Mouse (Mus musculus) liver, embryonic 14.5 days (tissue): ENCODE results near the gene Pole2. TPM values are rescaled to one million over a fixed set of nuclear protein-coding genes. Genes with fewer than 3 reads are reported as not detected.
"Not testable (repeated sequence)": the region's sequence is repeated elsewhere in the genome, so short reads cannot be mapped to it uniquely, and the experiment has no call there.

Experiments used
- ATAC-seq: fragments of 200-750 bp; cut with Nextera tagmentation; 2 replicates; pipeline ENCODE4 v1.8.0; 2017; ENCODE audit warnings: moderate number of reproducible peaks, mild to moderate bottlenecking, moderate library complexity; ENCODE audit not compliant: insufficient read depth
- DNase-seq, 3 experiments: peaks; one replicate each; pipeline ENCODE4 v3.0.0-alpha.2; 2012 to 2013; ENCODE audit warnings: low read depth in 3 of 3, low spot score in 3 of 3
- H3K27ac ChIP-seq: fragments of 300-500 bp; sonication (generic); 2 replicates; pipeline ENCODE4 v1.5.1; 2014; ENCODE audit warnings: moderate library complexity, mild to moderate bottlenecking, control low read depth, inconsistent platforms
- H3K27me3 ChIP-seq: fragments of 300-500 bp; sonication (generic); 2 replicates; pipeline ENCODE4 v1.6.1; 2014; ENCODE audit warnings: mild to moderate bottlenecking, low read length, moderate library complexity; ENCODE audit not compliant: control insufficient read depth, insufficient read depth
- H3K36me3 ChIP-seq: fragments of 300-500 bp; sonication (generic); replicated peaks from 2 replicates; pipeline ENCODE4 v1.6.1; 2014; ENCODE audit warnings: low read depth; ENCODE audit not compliant: control insufficient read depth, insufficient read depth
- H3K4me1 ChIP-seq, 2 experiments: fragments of 200-500 bp in 1 of 2; fragments of 300-500 bp in 1 of 2; sonication (generic) in 1 of 2; replicated peaks; 2 replicates each; pipeline ENCODE4 v1.6.1; 2012 to 2014; ENCODE audit warnings: antibody characterized with exemption in 1 of 2, inconsistent platforms in 1 of 2, low read length in 1 of 2; ENCODE audit not compliant: control insufficient read depth in 2 of 2, insufficient read depth in 2 of 2
- H3K4me2 ChIP-seq: fragments of 300-500 bp; sonication (generic); 2 replicates; pipeline ENCODE4 v1.6.1; 2014; ENCODE audit warnings: low read depth, mild to moderate bottlenecking, control low read depth, moderate library complexity
- H3K4me3 ChIP-seq, 2 experiments: fragments of 200-500 bp in 1 of 2; fragments of 300-500 bp in 1 of 2; sonication (generic) in 1 of 2; 2 replicates each; pipeline ENCODE4 v1.5.1; 2012 to 2014; ENCODE audit warnings: low read depth in 2 of 2, low read length in 2 of 2, mild to moderate bottlenecking in 2 of 2, control low read depth in 1 of 2, inconsistent platforms in 1 of 2, moderate library complexity in 1 of 2; ENCODE audit not compliant: insufficient read depth in 1 of 2
- H3K9ac ChIP-seq: fragments of 300-500 bp; sonication (generic); replicated peaks from 2 replicates; pipeline ENCODE4 v1.6.1; 2014; ENCODE audit warnings: mild to moderate bottlenecking, control low read depth, moderate library complexity
- H3K9me3 ChIP-seq: fragments of 300-500 bp; sonication (generic); 2 replicates; pipeline ENCODE4 v1.6.1; 2016; ENCODE audit warnings: low read length, mixed read lengths; ENCODE audit not compliant: control insufficient read depth
- CTCF ChIP-seq: IDR thresholded peaks from 2 replicates; pipeline ENCODE4 v1.5.1; 2016; ENCODE audit warnings: antibody characterized with exemption, low read depth, control low read depth
- EP300 ChIP-seq: IDR thresholded peaks from 2 replicates; pipeline ENCODE4 v1.6.1; 2016; ENCODE audit warnings: antibody characterized with exemption, low read depth
- WGBS: fragments of 180-500 bp; shearing (Covaris S2); extraction: QIAGEN DNeasy Blood & Tissue Kit; methylation state at CpG from one replicate; pipeline ENCODE4 v1.1.7; 2014; ENCODE audit not compliant: insufficient replicate concordance; 5-methylcytosine and 5-hydroxymethylcytosine counted together
- polyA plus RNA-seq, 2 experiments: library from polyadenylated mRNA; depleted of rRNA in 1 of 2; stranded (reverse) in 1 of 2; unstranded in 1 of 2; fragments of >200 nt; fragmentation: Nextera tagmentation in 1 of 2; extraction: Ambion mirVana in 1 of 2; gene quantifications; 2 replicates each; pipeline versions ENCODE4 v1.2.1 to v1.2.3; 2012 to 2014

The Pole2 gene
- polyA plus RNA-seq, 2 experiments = 25.6 to 25.8 TPM

DNA sequence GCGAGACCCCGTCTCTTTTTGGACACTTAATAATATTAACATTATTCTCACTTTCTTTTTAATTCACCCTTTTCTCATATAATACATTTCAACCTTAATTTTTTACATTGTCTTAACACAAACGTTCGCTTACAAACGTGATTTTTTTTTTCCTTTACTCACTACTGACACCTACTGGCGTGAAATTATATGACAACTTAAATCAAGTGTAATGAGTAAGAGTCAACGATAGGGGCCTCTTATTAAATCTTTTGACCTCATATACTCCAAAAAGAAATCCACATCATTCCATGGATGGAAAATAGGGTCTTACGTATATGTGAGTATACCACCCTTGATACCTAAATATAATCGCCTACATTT is 68.4 kb downstream of the Pole2 start:
- Histone ChIP-seq H3K4me3 (peak overlapping the region in 1 of 2 experiments; percentile 36; a peak in 2 of 4 replicates), H3K27ac (peak overlapping the region; percentile 41; the same call in 1 of the 2 replicates), H3K4me2 (peak overlapping the region; percentile 63), H3K4me1 (peaks cover 13 to 15% of the 10 kb centered on the region in 2 experiments), H3K9ac (no peak overlapping the region), H3K36me3 (peaks cover 11% of the 10 kb centered on the region), H3K9me3 (no peaks in the 10 kb centered on the region), H3K27me3 (no peaks in the 10 kb centered on the region)
- TF ChIP-seq CTCF = peak; percentile 77
- TF ChIP-seq EP300 = 0 out of 2 replicates have a peak, but pooled peaks have one; percentile 7
- 2% methylated on average over 9 of the region's 9 CpGs for WGBS
- ATAC-seq (peak; percentile 0; the same call in 1 of the 2 replicates), DNase-seq (peak; percentile 69 to 86 (median 70))

DNA sequence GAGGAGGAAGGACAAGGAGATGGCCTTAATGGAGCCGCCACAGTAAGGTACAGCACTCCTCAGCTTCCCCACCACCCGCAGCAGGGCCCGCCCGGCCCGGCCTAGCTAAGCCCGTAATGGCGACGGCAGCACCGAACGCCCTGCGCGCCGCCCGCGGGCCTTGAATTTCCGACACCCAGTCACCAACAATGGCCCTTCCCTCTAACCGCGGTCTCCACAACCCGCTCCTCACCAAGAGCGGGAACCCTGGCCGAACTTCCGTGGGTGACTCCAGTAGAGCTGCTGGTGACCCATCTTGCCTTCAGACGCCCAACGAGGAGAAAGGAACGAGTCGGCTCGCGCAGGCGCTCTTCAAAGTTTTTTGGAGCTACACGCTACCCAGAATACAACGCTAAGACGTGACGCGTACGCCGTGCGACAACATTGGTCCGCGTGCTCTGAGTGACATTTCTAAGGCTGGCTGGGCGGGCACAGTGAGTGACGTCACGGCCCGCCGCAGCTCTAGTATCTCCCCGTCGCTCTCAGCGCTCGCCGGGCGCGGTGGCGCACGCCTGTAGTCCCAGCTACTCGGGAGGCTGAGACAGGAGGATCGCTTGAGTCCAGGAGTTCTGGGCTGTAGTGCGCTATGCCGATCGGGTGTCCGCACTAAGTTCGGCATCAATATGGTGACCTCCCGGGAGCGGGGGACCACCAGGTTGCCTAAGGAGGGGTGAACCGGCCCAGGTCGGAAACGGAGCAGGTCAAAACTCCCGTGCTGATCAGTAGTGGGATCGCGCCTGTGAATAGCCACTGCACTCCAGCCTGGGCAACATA is 69.0 kb downstream of the Pole2 start, which contains the start of gene Rps29:
Rps29 (minus strand) TSS at position 422 of the 813 bp plus-strand sequence.
- Histone ChIP-seq H3K4me1 (peaks cover 12 to 15% of the 10 kb centered on the region in 2 experiments), H3K9ac (peak within 1 kb of the TSS; percentile 91), H3K4me3 (peak within 1 kb of the TSS; percentile 65 to 85), H3K36me3 (peaks cover 11% of the 10 kb centered on the region), H3K27ac (peak within 1 kb of the TSS; percentile 83), H3K4me2 (peak within 1 kb of the TSS; percentile 93)
- not testable (repeated sequence) for H3K9me3 ChIP-seq, H3K27me3 ChIP-seq
- WGBS = under 1% methylated on average over 58 of the region's 68 CpGs
- 0 out of 2 replicates have a peak, but pooled peaks have one; percentile 11 for TF ChIP-seq EP300
- peak; percentile 95 for ATAC-seq
- DNase-seq = peak; percentile 99

DNA sequence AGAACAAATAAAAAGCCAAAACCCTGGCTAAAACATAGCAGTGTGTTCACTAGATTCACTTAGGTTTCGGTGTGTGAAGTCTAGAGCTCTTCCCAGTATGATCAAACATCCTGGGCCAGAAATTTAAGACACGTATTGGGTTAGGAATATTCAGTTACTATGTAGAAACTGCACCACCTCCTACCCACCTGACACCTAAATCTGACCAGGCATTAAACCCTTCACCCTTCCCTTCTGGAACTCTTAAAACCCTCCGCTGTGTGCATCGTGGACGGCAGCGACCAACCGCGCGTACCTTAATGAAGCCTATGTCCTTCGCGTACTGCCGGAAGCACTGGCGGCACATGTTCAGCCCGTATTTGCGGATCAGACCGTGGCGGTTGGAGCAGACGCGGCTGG is 69.6 kb downstream of the Pole2 start:
- TF ChIP-seq CTCF = no peak
- no peak for TF ChIP-seq EP300
- Histone ChIP-seq H3K27ac (peak overlapping the region; percentile 83), H3K4me2 (peak overlapping the region; percentile 93), H3K4me3 (peak overlapping the region; percentile 65 to 85), H3K9ac (peak overlapping the region; percentile 91), H3K4me1 (peaks cover 12 to 15% of the 10 kb centered on the region in 2 experiments), H3K9me3 (no peaks in the 10 kb centered on the region), H3K36me3 (peaks cover 11% of the 10 kb centered on the region), H3K27me3 (no peaks in the 10 kb centered on the region)
- DNase-seq (no peak), ATAC-seq (no peak)
- under 1% methylated on average over 19 of the region's 19 CpGs for WGBS

DNA sequence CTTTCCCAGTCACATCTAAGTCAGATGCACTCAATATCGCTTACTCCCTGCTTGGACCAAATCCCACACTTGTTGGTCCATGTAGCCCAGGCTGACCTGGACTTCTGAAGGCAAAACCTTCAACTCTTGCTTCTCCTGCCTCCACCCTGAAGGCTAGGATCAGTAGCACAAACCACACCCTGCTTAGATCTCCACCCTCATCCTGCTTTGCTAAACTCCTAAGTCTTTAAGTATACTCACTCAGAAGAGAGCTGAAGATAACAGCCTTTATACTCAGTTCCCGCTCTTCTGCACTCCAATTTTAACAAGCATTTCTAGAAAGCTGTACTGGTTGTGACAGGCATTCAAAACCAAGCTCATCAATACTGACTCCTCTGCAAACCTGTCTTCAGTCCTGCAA is 70.9 kb downstream of the Pole2 start:
- Histone ChIP-seq H3K27me3 (no peaks in the 10 kb centered on the region), H3K4me1 (peaks cover 12 to 15% of the 10 kb centered on the region in 2 experiments), H3K4me3 (peak overlapping the region; percentile 65 to 85), H3K9ac (peak overlapping the region; percentile 91), H3K9me3 (no peaks in the 10 kb centered on the region), H3K36me3 (peaks cover 11% of the 10 kb centered on the region), H3K4me2 (peak overlapping the region; percentile 93), H3K27ac (peak overlapping the region; percentile 83)
- WGBS = 58% methylated on average over 2 of the region's 2 CpGs
- DNase-seq (peak; percentile 34 to 56 (median 45)), ATAC-seq (no peak)
- TF ChIP-seq EP300 = no peak
- no peak for TF ChIP-seq CTCF

DNA sequence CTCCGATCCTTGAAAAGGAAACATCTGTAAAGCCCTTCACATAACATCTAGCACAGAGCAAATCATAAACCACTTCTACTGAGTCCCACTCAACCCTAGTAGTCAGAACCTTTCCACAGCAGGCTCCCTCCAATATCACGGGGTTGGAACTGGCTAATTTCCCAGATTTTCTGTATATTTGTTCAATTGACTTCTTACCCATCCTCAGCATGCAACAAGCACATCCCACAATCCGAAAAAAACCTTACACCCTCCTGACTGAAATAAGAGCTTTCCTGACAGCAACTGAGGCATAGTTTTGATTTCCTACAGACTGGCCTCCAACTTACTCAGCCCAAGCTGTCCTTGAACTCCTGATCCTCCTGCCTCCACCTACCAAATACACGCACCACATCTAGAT is 71.6 kb downstream of the Pole2 start:
- ATAC-seq (no peak), DNase-seq (no peak)
- H3K9me3 ChIP-seq = no peaks in the 10 kb centered on the region
- peaks cover 11% of the 10 kb centered on the region for H3K36me3 ChIP-seq
- TF ChIP-seq EP300 (no peak), CTCF (no peak)
- H3K4me3 ChIP-seq = no peak overlapping the region
- 62% methylated on average over 4 of the region's 4 CpGs for WGBS
- peaks cover 12 to 15% of the 10 kb centered on the region in 2 experiments for H3K4me1 ChIP-seq
- H3K27me3 ChIP-seq = no peaks in the 10 kb centered on the region
- H3K27ac ChIP-seq = no peak overlapping the region; the same call in 1 of the 2 replicates
- H3K9ac ChIP-seq = no peak overlapping the region
- H3K4me2 ChIP-seq = peak overlapping the region; percentile 93
